Mouse (Mus musculus): ENCODE results near the gene Asb4. TPM values are rescaled to one million over a fixed set of nuclear protein-coding genes. Genes with fewer than 3 reads are reported as not detected.

Gene Asb4
- polyA plus RNA-seq, 1 experiment: 0.04 TPM

DNA sequence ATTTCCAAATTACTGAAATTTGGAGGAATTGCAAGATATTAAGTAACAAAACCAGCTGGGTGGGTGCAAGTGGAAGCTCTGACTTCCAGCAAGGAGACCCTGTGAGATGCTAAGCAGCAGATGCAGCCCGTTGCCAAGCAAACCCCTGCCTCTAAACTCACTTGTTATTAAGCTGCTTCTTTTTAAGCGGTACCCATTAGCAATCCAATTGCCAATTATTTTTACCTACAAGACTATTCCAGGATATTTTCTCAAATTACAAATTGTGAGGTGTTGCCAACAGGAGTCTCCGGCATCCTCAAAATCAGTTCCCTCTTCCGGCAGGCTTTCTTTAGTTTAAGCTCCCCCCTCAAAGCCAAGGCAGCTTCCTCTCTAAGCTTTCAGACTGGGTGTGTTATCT is 26.5 kb downstream of the Asb4 start:
- Histone ChIP-seq H3K27me3 (ENCODE audit: control insufficient read depth, insufficient read depth, insufficient read length) (no peaks in the 10 kb centered on the region), H3ac (ENCODE audit: control insufficient read depth, insufficient read length, low read depth) (no peak overlapping the region), H3K4me3 (ENCODE audit: insufficient read depth, poor library complexity, severe bottlenecking) (no peak overlapping the region), H3K36me3 (ENCODE audit: control insufficient read depth, insufficient read depth) (no peaks in the 10 kb centered on the region), H3K79me3 (ENCODE audit: low read depth) (no peaks in the 10 kb centered on the region), H3K79me2 (ENCODE audit: control insufficient read depth, insufficient read depth) (no peaks in the 10 kb centered on the region)
- TF ChIP-seq MYOD1 (IDR thresholded peaks at IDR 0.05; ENCODE audit: control insufficient read depth, insufficient read length, low read depth) (no peak), FOSL1 (IDR thresholded peaks at IDR 0.05; ENCODE audit: insufficient read depth, low read length, poor library complexity, severe bottlenecking) (no peak), MAX (IDR thresholded peaks at IDR 0.05) (no peak), USF1 (IDR thresholded peaks at IDR 0.05; ENCODE audit: low read depth) (no peak)

DNA sequence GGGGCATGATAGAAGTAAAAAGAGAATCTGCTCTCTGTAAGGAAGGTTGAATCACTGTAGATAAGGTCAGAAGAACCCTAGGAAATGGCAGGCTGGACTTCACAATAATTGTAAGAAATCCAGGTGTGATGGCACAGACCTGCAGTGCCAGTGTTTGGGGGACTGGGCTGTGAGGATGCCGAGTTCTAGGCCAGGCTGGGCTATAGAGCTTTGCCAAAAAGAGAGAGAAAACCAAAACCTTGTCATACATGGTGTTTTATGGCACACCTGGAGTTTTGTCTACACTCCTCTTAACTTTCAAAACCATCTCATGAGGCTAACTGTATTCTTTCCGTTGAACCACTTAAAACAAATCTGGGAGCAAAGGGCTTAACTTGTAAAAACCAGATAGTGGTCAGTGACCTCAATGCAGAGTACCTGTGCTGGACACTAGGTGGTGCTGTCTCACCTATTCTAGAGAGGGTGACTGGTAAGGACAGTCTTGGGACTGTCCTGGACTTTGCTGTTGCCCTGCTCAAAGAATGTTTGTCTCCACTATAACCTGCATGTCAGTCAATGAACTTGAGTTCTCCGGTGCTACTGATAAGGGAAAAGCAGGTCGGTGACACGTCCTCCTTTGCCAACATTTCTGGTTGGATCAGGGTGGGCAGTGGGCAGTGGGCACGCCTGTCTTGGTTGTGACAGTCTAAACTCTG is 27.7 kb downstream of the Asb4 start:
- Histone ChIP-seq H3K27me3 (ENCODE audit: control insufficient read depth, insufficient read depth, insufficient read length) (no peaks in the 10 kb centered on the region), H3K79me2 (ENCODE audit: control insufficient read depth, insufficient read depth) (no peaks in the 10 kb centered on the region), H3ac (ENCODE audit: control insufficient read depth, insufficient read length, low read depth) (no peak overlapping the region), H3K79me3 (ENCODE audit: low read depth) (no peaks in the 10 kb centered on the region), H3K4me3 (ENCODE audit: insufficient read depth, poor library complexity, severe bottlenecking) (no peak overlapping the region), H3K36me3 (ENCODE audit: control insufficient read depth, insufficient read depth) (no peaks in the 10 kb centered on the region)
- TF ChIP-seq CTCF (IDR thresholded peaks at IDR 0.05; ENCODE audit: control insufficient read depth, insufficient read depth, insufficient read length): peak; percentile 77
- TF ChIP-seq USF1 (IDR thresholded peaks at IDR 0.05; ENCODE audit: low read depth): no peak

DNA sequence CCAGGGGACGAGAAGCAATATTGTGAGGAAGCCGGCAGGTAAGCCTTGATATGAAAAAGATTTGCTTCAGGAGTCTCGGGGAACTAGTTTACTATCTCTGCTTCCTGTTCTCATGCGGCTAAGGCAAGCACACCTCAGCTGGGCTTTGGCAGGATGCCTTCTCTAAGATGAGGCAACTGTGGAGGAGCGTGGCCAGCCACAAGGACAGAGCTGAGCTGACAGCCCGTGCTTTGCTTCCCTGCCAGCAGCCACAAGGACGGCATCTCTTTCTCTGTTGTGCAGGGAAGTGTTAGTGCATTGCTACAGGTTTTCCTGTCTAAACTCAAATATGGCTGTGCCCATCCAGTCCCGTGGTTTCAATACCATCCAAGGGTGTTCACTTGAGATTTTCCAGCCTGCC is 30.1 kb downstream of the Asb4 start:
- Histone ChIP-seq H3K79me3 (ENCODE audit: low read depth) (no peaks in the 10 kb centered on the region), H3K36me3 (ENCODE audit: control insufficient read depth, insufficient read depth) (no peaks in the 10 kb centered on the region), H3K4me3 (ENCODE audit: insufficient read depth, poor library complexity, severe bottlenecking) (no peak overlapping the region)

DNA sequence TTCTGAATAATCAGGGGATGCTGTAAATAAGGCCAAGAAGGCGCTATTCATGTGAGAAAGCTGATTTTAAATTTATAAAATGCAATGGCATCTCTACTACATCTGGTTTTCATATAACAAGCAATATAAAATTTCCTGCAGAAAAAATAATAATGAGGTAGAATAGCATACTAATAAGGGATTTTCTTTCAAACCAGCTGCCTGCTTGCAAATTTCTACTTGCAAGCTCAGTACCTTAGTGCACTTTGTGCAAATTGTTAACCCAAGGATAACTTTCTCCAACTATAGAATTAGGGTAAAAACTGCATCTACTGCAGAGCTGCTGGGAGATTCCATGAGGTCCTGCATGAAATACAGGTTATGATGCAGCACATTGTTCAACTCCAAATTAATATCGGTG is 38.3 kb downstream of the Asb4 start:
- H3K36me3 ChIP-seq (ENCODE audit: control insufficient read depth, insufficient read depth): no peaks in the 10 kb centered on the region
- TF ChIP-seq CTCF (IDR thresholded peaks at IDR 0.05; ENCODE audit: control insufficient read depth, insufficient read depth, insufficient read length) (no peak), MYOD1 (IDR thresholded peaks at IDR 0.05; ENCODE audit: control insufficient read depth, insufficient read length, low read depth) (no peak), USF1 (IDR thresholded peaks at IDR 0.05; ENCODE audit: low read depth) (no peak), MYOG (IDR thresholded peaks at IDR 0.05; ENCODE audit: control insufficient read depth, extremely low read depth, insufficient read length) (no peak), CEBPB (IDR thresholded peaks at IDR 0.05; ENCODE audit: low read depth) (no peak), FOSL1 (IDR thresholded peaks at IDR 0.05; ENCODE audit: insufficient read depth, low read length, poor library complexity, severe bottlenecking) (no peak), MAX (IDR thresholded peaks at IDR 0.05) (no peak)
- no peaks in the 10 kb centered on the region for H3K27me3 ChIP-seq (ENCODE audit: control insufficient read depth, insufficient read depth, insufficient read length)
- no peak overlapping the region for H3K4me3 ChIP-seq (ENCODE audit: insufficient read depth, poor library complexity, severe bottlenecking)
- H3K79me2 ChIP-seq (ENCODE audit: control insufficient read depth, insufficient read depth): no peaks in the 10 kb centered on the region
- H3ac ChIP-seq (ENCODE audit: control insufficient read depth, insufficient read length, low read depth): no peak overlapping the region
- no peaks in the 10 kb centered on the region for H3K79me3 ChIP-seq (ENCODE audit: low read depth)

More for the DNA sequence above, 30.1 kb downstream of the Asb4 start:
- Histone ChIP-seq H3K27me3 (ENCODE audit: control insufficient read depth, insufficient read depth, insufficient read length) (no peaks in the 10 kb centered on the region), H3K79me2 (ENCODE audit: control insufficient read depth, insufficient read depth) (no peaks in the 10 kb centered on the region), H3ac (ENCODE audit: control insufficient read depth, insufficient read length, low read depth) (peak overlapping the region; percentile 30)
- TF ChIP-seq CEBPB (IDR thresholded peaks at IDR 0.05; ENCODE audit: low read depth) (peak; percentile 54), MAX (IDR thresholded peaks at IDR 0.05) (no peak)

DNA sequence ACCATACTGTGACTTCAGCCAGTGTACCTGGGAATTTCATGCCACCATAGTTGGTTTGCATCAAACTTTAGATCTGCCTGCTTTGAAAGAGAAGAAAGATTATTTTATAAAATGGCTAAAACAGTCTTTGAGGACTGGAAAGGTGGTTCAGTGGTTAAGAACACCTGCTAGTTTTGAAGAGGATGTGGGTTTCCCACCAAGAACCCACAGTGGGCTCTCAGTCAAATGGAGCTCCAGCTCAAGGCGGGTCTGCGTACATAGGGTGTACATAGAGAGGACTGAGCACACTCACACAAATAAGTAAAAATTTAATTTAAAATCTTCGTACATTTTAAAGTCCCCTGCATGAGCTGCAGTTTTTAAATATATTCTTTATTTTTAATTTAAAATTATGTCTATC is 39.2 kb downstream of the Asb4 start:
- H3K79me2 ChIP-seq (ENCODE audit: control insufficient read depth, insufficient read depth): no peaks in the 10 kb centered on the region
- no peak overlapping the region for H3ac ChIP-seq (ENCODE audit: control insufficient read depth, insufficient read length, low read depth)
- no peaks in the 10 kb centered on the region for H3K79me3 ChIP-seq (ENCODE audit: low read depth)
- H3K36me3 ChIP-seq (ENCODE audit: control insufficient read depth, insufficient read depth): no peaks in the 10 kb centered on the region
- no peaks in the 10 kb centered on the region for H3K27me3 ChIP-seq (ENCODE audit: control insufficient read depth, insufficient read depth, insufficient read length)
- no peak for TF ChIP-seq MAX (IDR thresholded peaks at IDR 0.05)
- no peak for TF ChIP-seq USF1 (IDR thresholded peaks at IDR 0.05; ENCODE audit: low read depth)
- no peak for TF ChIP-seq CEBPB (IDR thresholded peaks at IDR 0.05; ENCODE audit: low read depth)
- H3K4me3 ChIP-seq (ENCODE audit: insufficient read depth, poor library complexity, severe bottlenecking): no peak overlapping the region

DNA sequence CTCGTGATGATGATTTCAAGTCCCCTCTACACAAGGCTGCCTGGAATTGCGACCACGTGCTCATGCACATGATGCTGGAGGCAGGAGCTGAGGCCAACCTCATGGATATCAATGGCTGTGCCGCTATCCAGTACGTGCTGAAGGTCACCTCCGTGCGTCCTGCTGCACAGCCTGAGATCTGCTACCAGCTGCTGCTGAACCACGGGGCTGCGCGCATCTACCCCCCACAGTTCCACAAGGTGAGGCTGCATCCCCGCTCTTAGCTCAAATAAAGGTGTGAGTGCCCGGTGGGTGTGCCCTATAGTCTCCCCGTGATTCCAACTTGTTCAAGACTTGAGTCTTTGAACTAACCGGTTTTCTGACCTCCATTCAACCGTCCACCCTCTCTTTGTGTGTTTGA is 40.4 kb downstream of the Asb4 start:
- no peak overlapping the region for H3ac ChIP-seq (ENCODE audit: control insufficient read depth, insufficient read length, low read depth)
- H3K79me3 ChIP-seq (ENCODE audit: low read depth): no peaks in the 10 kb centered on the region
- no peaks in the 10 kb centered on the region for H3K79me2 ChIP-seq (ENCODE audit: control insufficient read depth, insufficient read depth)
- H3K27me3 ChIP-seq (ENCODE audit: control insufficient read depth, insufficient read depth, insufficient read length): no peaks in the 10 kb centered on the region
- TF ChIP-seq MYOG (IDR thresholded peaks at IDR 0.05; ENCODE audit: control insufficient read depth, extremely low read depth, insufficient read length) (no peak), CEBPB (IDR thresholded peaks at IDR 0.05; ENCODE audit: low read depth) (no peak), MYOD1 (IDR thresholded peaks at IDR 0.05; ENCODE audit: control insufficient read depth, insufficient read length, low read depth) (no peak), USF1 (IDR thresholded peaks at IDR 0.05; ENCODE audit: low read depth) (no peak), CTCF (IDR thresholded peaks at IDR 0.05; ENCODE audit: control insufficient read depth, insufficient read depth, insufficient read length) (no peak), FOSL1 (IDR thresholded peaks at IDR 0.05; ENCODE audit: insufficient read depth, low read length, poor library complexity, severe bottlenecking) (no peak), MAX (IDR thresholded peaks at IDR 0.05) (no peak)
- no peaks in the 10 kb centered on the region for H3K36me3 ChIP-seq (ENCODE audit: control insufficient read depth, insufficient read depth)
- no peak overlapping the region for H3K4me3 ChIP-seq (ENCODE audit: insufficient read depth, poor library complexity, severe bottlenecking)
